Mouse (Mus musculus): ENCODE results near the gene Adcy7.

The Adcy7 gene

DNA sequence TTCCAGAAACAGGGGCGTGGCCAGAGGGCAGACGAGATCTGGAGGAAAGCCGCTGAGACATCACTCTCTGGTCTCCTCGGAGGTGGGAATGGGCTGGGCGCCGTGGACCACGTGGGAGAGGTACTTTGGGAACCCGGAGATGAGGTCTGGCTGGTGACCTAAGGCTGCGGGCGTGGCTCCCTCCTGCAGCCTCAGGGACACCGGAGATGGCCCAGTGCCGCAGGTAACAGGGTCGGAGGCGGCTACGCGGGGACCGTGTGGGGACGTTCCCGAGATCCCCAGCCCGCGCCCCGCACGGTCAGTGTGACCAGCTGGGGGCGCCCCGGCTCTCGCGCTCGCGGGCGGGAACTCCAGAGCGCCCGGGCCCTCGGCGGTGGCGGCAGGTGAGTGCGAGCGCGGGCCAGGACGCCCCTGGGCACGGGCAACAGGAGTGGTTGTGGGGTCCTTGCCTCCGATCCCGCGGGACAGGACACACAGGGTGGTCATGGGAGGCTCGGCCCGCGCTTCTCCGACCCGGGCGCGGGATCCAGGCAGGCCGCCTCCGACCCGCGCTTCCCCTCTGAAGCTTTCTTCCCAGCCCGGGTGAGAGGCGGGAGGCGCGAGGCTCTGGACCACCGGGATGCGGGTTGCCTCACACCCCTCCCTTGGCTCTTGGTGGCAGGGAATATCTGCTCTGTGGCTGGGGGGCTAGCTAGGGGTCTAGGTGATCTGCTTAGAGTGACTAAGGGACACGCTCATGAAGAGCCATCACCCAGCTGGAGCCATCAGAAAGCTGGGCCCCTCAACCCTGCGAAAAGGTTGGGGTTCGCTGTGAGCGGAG lies at the start of gene Adcy7:
Adcy7 (plus strand) TSS at position 173 of the 820 bp plus-strand sequence.
- DNase-seq (ENCODE audit: low spot score in 2 of 2): peak in 1 of 2 experiments; percentile 44

GRCm38 (mm10) chr8:88225358-88225757 lies 46.8 kb upstream of the Adcy7 start:
- DNase-seq (ENCODE audit: low spot score in 2 of 2): no peak

GRCm38 (mm10) chr8:88227851-88228250 lies 44.4 kb upstream of the Adcy7 start:
- DNase-seq (ENCODE audit: low spot score in 2 of 2): no peak

GRCm38 (mm10) chr8:88228286-88228685 lies 43.9 kb upstream of the Adcy7 start:
- no peak for DNase-seq (ENCODE audit: low spot score in 2 of 2)

DNA sequence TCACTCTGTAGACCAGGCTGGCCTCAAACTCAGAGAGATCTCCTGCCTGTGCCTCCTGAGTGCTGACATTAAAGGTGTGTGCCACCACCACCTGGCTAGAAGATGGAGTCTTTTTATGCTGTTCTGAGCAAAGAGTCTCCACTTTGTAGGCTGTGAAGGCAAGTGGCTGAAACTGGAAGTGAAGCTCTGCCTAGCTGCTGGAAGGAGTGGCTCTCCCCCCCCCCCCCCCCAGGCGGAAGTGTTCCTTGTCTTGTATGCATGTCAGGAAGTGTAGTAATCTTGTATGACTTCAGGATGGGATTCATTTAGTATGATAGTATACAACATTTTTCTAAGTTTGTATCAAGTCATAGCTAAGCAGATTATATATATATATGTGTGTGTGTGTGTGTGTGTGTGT lies 43.4 kb upstream of the Adcy7 start:
- no peak for DNase-seq (ENCODE audit: low spot score in 2 of 2)

GRCm38 (mm10) chr8:88236666-88237065 lies 35.5 kb upstream of the Adcy7 start:
- no peak for DNase-seq (ENCODE audit: low spot score in 2 of 2)

GRCm38 (mm10) chr8:88237606-88238005 lies 34.6 kb upstream of the Adcy7 start:
- no peak for DNase-seq (ENCODE audit: low spot score in 2 of 2)

GRCm38 (mm10) chr8:88239277-88239676 lies 32.9 kb upstream of the Adcy7 start:
- DNase-seq (ENCODE audit: low spot score in 2 of 2): no peak

DNA sequence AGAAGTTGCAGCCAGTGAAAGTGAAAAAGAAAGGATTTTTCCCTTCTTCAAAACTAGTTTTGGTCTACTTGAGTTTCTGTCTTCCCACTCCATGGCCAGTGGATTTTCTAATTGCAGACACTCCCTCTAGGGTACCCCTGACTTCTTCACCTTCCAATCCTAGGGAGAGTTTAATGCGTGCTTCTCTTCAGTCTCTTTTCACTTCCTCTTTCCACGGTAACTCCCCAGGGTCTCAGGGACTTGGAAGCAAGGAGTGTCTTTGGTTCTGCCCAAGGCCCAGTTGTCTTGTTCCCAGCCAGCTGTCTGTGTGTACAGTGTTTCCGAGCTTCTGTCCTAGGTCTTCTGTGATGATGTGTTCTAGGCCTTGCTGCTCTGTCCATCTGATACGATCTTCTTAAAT lies 30.3 kb upstream of the Adcy7 start:
- DNase-seq (ENCODE audit: low spot score in 2 of 2): no peak

GRCm38 (mm10) chr8:88244298-88244697 lies 27.9 kb upstream of the Adcy7 start:
- DNase-seq (ENCODE audit: low spot score in 2 of 2): peak; percentile 21 to 23

GRCm38 (mm10) chr8:88252791-88253190 lies 19.4 kb upstream of the Adcy7 start:
- no peak for DNase-seq (ENCODE audit: low spot score in 2 of 2)

DNA sequence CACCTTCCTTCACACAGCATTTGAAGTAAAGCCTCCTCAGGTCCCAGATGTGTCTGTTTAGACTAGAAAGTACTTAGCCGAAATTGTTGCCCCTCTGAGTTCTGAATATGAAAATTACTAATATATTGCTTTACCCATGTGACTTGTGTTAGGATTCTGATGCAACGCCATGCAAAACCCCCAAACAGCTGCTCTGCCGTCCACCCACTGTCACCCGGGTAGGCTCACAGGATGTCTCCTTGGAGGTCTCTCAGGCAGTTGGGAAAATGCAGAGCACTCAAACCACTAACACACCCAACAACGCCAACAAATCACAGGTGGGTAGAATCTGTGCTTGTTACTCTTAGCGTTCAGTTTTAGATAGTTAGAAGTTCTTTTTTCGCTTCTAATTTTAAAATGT lies 17.2 kb upstream of the Adcy7 start:
- DNase-seq (ENCODE audit: low spot score in 2 of 2): no peak

GRCm38 (mm10) chr8:88258024-88258423 lies 14.2 kb upstream of the Adcy7 start:
- DNase-seq (ENCODE audit: low spot score in 2 of 2): no peak

- no peak for DNase-seq (ENCODE audit: low spot score in 2 of 2)
These were observed 13.7 kb upstream of the Adcy7 start for GRCm38 (mm10) chr8:88258544-88258943.

GRCm38 (mm10) chr8:88260466-88260980 lies 11.7 kb upstream of the Adcy7 start:
- no peak for DNase-seq (ENCODE audit: low spot score in 2 of 2)

DNA sequence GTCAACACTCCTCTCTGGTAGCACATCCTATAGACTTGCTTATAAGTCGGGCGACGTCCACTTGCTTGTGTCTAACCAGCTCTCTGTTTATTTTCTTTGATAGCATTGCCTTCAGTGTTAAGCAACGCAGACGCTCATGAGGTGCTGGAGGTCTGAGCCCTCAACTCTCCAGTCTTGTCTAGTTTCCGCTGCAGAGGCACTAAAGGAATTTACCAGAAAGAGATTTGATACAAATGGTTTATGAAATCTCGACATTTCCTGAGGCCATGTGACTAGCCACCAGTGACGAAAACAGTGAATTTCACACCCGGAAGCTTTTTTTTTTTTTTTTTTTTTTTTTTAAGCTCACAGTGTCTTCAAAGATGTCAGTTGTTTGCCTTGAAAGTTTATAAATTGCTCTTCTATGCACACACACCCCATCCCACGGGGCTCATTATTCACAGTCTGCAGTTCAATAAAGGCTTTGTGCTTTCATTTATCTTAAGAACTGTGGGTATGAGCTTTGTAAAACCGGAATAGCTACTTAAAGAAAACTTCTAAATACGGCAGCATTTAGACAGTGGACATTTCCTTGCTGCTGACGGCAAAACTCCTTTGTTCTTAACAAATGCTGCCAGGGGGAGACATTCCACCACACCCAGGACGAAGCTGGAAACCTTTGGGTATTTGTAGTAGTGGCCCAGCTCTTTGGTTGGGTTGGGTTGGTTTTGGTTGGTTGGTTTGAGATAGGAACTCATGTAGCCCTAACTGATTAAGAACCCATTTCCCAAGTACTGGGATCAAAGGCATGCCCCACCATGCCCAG lies 9.2 kb upstream of the Adcy7 start:
- DNase-seq (ENCODE audit: low spot score in 2 of 2): no peak

- DNase-seq (ENCODE audit: low spot score in 2 of 2): no peak
These were observed 6.7 kb upstream of the Adcy7 start for GRCm38 (mm10) chr8:88265511-88265910.

DNA sequence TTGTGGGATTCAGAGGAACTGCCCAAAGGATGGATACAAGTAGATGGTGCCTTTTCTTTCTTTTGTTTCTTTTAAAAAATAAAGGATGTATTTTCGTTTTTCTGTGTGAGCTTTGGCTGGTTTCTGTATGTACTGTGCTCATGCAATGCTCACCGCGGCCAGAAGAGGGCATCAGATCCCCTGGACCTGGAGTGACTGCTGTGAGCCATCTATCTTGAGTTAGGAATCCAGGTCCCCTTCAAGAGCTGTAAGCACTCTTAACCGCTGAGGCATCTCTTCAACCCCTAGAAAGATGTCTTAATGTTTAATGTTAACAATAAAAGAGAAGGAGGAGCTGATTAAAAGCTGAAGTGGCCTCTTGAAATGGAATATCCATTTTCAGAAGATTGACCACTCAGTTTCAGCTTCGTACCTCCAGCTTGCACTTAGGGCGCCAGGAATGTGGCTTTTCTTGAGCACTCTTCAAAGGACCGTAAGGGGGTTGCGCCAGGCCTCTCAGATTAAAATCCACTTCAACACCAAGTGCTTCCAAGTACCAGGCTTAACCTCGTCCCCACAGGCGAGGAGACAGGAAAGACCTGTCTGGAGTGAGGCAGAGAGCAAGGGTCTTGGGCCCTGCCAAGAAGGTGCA lies 5.9 kb upstream of the Adcy7 start:
- peak; percentile 55 to 81 for DNase-seq (ENCODE audit: low spot score in 2 of 2)

DNA sequence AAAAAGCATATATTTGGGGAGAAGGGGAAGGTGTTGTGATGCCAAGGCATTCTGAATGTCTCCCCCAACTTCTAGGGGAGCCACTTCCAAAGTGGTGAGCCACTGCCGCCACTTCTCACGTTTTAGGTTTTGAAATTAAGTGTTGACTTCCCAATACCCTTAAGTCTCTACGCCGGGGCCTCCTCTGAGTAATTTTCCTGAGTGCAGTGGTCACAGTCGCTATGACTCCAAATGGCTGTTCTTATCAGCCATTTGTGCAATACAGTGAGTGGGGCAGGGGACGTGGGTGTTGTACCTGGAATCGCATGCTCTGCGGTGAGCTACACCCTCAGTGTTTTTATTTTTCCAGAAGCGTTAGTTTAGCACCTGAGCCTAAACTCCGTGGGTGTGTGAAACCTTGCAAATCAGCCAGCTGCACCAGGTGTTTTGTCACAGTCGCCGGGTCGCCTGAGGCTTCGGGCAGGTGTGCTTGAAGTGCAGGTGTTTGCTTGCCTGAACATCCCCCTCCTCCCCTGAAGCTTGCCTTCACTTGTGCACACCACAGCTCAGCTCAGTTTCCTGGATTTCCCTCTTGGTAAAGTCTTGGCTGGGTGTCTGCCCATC lies 5.3 kb upstream of the Adcy7 start:
- no peak for DNase-seq (ENCODE audit: low spot score in 2 of 2)

GRCm38 (mm10) chr8:88269107-88269875 lies 2.9 kb upstream of the Adcy7 start:
- DNase-seq (ENCODE audit: low spot score in 2 of 2): no peak

DNA sequence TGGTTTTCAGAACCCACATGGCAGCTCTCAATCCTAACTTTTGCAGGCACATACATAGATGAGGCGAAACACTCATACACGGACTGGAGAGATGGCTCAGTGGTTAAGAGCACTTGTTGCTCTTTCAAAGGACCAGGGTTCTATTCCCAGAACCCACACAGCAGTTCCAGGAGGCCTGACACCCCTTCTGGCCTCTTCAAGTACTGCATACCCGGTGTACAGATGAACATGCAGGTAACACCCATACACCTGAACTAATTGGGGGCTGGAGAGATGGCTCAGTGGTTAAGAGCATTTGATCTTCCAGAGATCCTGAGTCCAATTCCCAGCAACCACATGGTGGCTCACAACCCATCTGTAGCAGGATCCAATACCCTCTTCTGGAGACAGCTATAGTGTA lies 2.1 kb upstream of the Adcy7 start:
- no peak for DNase-seq (ENCODE audit: low spot score in 2 of 2)

Measured in urinary bladder, adult 18-20 months (tissue).